Mouse (Mus musculus) frontal cortex, postnatal 14 days (tissue): Measurements from ENCODE around the gene Ica1l.
"Not testable (repeated sequence)": the region's sequence is repeated elsewhere in the genome, so short reads cannot be mapped to it uniquely, and the experiment has no call there.

ENCODE experiments used
- DNase-seq, 2 experiments: peaks; one replicate each; pipeline ENCODE4 v3.0.0; 2022; ENCODE audit warnings: low spot score in 2 of 2

Gene Ica1l

GRCm38 (mm10) chr1:60042796-60043469 lies at the start of gene Ica1l:
TSS of gene Ica1l (minus strand) at chr1:60043184.
- DNase-seq, result peak in 1 of 2 experiments; percentile 20

GRCm38 (mm10) chr1:60076411-60076810 lies 33.4 kb upstream of the Ica1l start:
- no peak for DNase-seq

GRCm38 (mm10) chr1:60075590-60075989 lies 32.6 kb upstream of the Ica1l start:
- no peak for DNase-seq

- no peak for DNase-seq
Observed at GRCm38 (mm10) chr1:60074935-60075334, 32.0 kb upstream of the Ica1l start.

- not testable (repeated sequence) for DNase-seq
Observed at GRCm38 (mm10) chr1:60070725-60071124, 27.7 kb upstream of the Ica1l start.

GRCm38 (mm10) chr1:60056310-60056709 lies 13.3 kb upstream of the Ica1l start:
- no peak for DNase-seq

GRCm38 (mm10) chr1:60054659-60055058 lies 11.7 kb upstream of the Ica1l start:
- no peak for DNase-seq

GRCm38 (mm10) chr1:60047481-60047880 lies 4.5 kb upstream of the Ica1l start:
- not testable (repeated sequence) for DNase-seq

GRCm38 (mm10) chr1:60044595-60044994 lies 1.6 kb upstream of the Ica1l start:
- no peak for DNase-seq

GRCm38 (mm10) chr1:60042398-60042795 lies 587 bp downstream of the Ica1l start:
- DNase-seq, result peak in 1 of 2 experiments; percentile 12

- no peak for DNase-seq
Observed at GRCm38 (mm10) chr1:60035044-60035443, 7.9 kb downstream of the Ica1l start.

- DNase-seq, result no peak
Observed at GRCm38 (mm10) chr1:60017031-60017469, 25.9 kb downstream of the Ica1l start.

GRCm38 (mm10) chr1:60016136-60016611 lies 26.8 kb downstream of the Ica1l start:
- DNase-seq, result no peak

GRCm38 (mm10) chr1:60015511-60015910 lies 27.5 kb downstream of the Ica1l start:
- no peak for DNase-seq

- DNase-seq, result no peak
Observed at GRCm38 (mm10) chr1:60013779-60014178, 29.2 kb downstream of the Ica1l start.

- DNase-seq, result no peak
Observed at GRCm38 (mm10) chr1:60008743-60009142, 34.2 kb downstream of the Ica1l start.

GRCm38 (mm10) chr1:60007337-60007736 lies 35.6 kb downstream of the Ica1l start:
- no peak for DNase-seq

GRCm38 (mm10) chr1:60000319-60000718 lies 42.7 kb downstream of the Ica1l start:
- no peak for DNase-seq

- DNase-seq, result no peak
Observed at GRCm38 (mm10) chr1:59997352-59997751, 45.6 kb downstream of the Ica1l start.

GRCm38 (mm10) chr1:59995646-59996045 lies 47.3 kb downstream of the Ica1l start:
- no peak for DNase-seq

- DNase-seq, result peak; percentile 35 to 50
Observed at GRCm38 (mm10) chr1:59987399-59988040, 55.5 kb downstream of the Ica1l start.

- DNase-seq, result no peak
Observed at GRCm38 (mm10) chr1:59986626-59987025, 56.4 kb downstream of the Ica1l start.

- DNase-seq, result no peak
Observed at GRCm38 (mm10) chr1:59967291-59967690, 75.7 kb downstream of the Ica1l start.
